Mouse (Mus musculus) ES-E14 (cell line): ENCODE results near the gene Ms4a6b.

ENCODE experiments used
- CHD2 ChIP-seq: IDR thresholded peaks from 2 replicates; pipeline ENCODE4 v1.6.1; 2014; ENCODE audit warnings: mild to moderate bottlenecking, low read depth, low read length, inconsistent platforms
- HCFC1 ChIP-seq: IDR thresholded peaks from 2 replicates; pipeline ENCODE4 v1.6.1; 2012; ENCODE audit warnings: low read length, inconsistent platforms, borderline replicate concordance; ENCODE audit not compliant: insufficient read depth
- MAFK ChIP-seq: IDR thresholded peaks from 2 replicates; pipeline ENCODE4 v1.6.1; 2014; ENCODE audit warnings: mild to moderate bottlenecking, low read depth, low read length, inconsistent platforms; ENCODE audit not compliant: insufficient read depth
- ZC3H11A ChIP-seq: IDR thresholded peaks from 2 replicates; pipeline ENCODE4 v1.6.1; 2012; ENCODE audit warnings: low read depth, mild to moderate bottlenecking, inconsistent platforms, low read length, borderline replicate concordance
- ZNF384 ChIP-seq: IDR thresholded peaks from 2 replicates; pipeline ENCODE4 v1.6.1; 2012; ENCODE audit warnings: low read depth, low read length, inconsistent platforms

GRCm38 (mm10) chr19:11485266-11485665, 31.0 kb upstream of the Ms4a6b start:
- TF ChIP-seq MAFK, result no peak
- no peak for TF ChIP-seq HCFC1
- no peak for TF ChIP-seq ZC3H11A
- TF ChIP-seq ZNF384, result no peak
- TF ChIP-seq CHD2, result no peak
